Mouse (Mus musculus) c-Kit-positive CD71-positive TER-119-negative erythroid progenitor cells, embryonic 14.5 days (primary cell): ENCODE results near the gene Vmn1r149.
"Not testable (repeated sequence)": the region's sequence is repeated elsewhere in the genome, so short reads cannot be mapped to it uniquely, and the experiment has no call there.

ENCODE experiments used
- DNase-seq: peaks from one replicate; pipeline ENCODE4 v3.0.0-alpha.2; 2013; ENCODE audit warnings: low read depth

Gene Vmn1r149

DNA sequence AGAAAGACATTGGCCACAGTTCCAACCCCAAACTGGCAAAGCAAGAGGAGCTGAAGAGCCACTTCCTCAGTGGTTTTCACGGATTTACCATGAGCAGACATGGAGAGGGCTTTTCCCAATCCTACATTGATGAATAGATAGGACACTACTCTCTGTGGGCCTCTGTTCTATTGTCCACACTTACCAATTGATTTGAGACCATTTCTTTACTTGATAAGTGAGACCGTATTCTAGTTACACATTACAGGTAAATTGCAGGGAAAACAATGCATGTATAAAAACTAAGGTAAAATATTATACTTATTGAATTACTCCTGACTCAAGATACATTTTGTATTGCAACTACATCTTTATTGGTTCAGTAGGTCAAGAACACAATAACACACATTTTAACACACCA lies at the start of gene Vmn1r149:
TSS of gene Vmn1r149 (minus strand) at position 101 of the 400 bp plus-strand sequence.
- not testable (repeated sequence) for DNase-seq

GRCm38 (mm10) chr7:22463975-22464374 lies 25.9 kb upstream of the Vmn1r149 start, which contains the start of gene Gm10665:
Gene Gm10665, minus strand, starts transcription at chr7:22464075.
- not testable (repeated sequence) for DNase-seq

- DNase-seq, result not testable (repeated sequence)
Measured at GRCm38 (mm10) chr7:22413283-22413682, 24.7 kb downstream of the Vmn1r149 start, which contains the start of gene Vmn1r148. Gene Vmn1r148, plus strand, starts transcription at chr7:22413583.
